Mouse (Mus musculus) lung, adult 2 months (tissue): ENCODE data around the gene Slc9a6.

Experiments
- CTCF ChIP-seq: fragments of 200-500 bp; IDR thresholded peaks from 2 replicates; pipeline ENCODE4 v1.5.1; 2011; ENCODE audit warnings: mild to moderate bottlenecking, low read length, control low read depth; ENCODE audit not compliant: insufficient read depth
- POLR2A ChIP-seq: fragments of 200-500 bp; IDR thresholded peaks from 2 replicates; pipeline ENCODE4 v1.6.1; 2011; ENCODE audit warnings: low read depth, mild to moderate bottlenecking, control low read depth, low read length, borderline replicate concordance; ENCODE audit errors: extremely low read depth

- TF ChIP-seq CTCF: no peak
- TF ChIP-seq POLR2A: no peak
These were observed 66.0 kb downstream of the Slc9a6 start for GRCm38 (mm10) chrX:56675556-56675955.
